Mouse (Mus musculus): ENCODE results near the gene Vps33b. TPM values are rescaled to one million over a fixed set of nuclear protein-coding genes. Genes with fewer than 3 reads are reported as not detected.

Vps33b gene
- 15.1 and 15.8 TPM in 2 replicates for polyA plus RNA-seq (2014; fragmentation: Nextera tagmentation; extraction: Ambion mirVana)

DNA sequence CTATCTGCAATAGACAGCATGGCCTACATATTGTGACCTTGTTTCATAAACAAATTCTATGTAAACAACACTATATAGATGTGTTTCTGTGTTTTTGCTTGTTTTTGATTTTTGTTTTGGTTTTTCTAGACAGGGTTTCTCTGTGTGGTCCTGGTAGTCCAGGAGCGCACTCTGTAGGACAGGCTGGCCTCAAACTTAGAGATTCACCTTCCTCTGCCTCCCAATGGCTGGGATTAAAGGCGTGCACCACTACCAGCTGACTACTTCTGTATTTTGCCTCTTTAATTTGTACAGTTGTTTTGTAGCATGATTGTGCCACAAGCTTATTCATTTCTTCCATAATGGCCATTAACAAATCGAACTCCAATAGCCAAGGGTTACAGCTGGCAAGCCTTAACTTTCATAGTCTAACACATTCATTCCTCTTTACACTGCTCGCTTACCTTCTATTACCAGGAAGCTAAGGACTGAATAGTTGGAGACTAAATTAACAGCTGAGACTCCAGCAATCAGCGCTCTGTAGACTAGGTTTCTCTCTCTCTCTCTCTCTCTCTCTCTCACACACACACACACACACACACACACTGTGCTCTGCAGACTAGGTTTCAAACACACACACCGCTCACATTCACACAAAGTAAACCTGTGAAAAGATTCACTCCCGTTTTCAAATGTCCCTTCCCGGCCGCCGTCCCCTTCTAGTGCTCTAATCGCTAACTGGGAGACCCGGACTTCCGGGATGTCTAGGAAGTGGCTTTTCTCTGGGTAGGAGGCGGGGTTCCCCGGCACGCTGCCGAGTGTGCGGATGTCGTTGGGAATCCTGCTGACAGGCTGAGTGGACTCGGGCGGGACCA is at the start of gene Vps33b:
Gene Vps33b, plus strand, starts transcription at position 753 of the 854 bp plus-strand sequence.
- Histone ChIP-seq H3K4me3 (ENCODE audit: low read depth, low read length) (peak within 1 kb of the TSS; percentile 87), H3K9me3 (ENCODE audit: control insufficient read depth, low read length) (no peaks in the 10 kb centered on the region), H3K27ac (ENCODE audit: low read depth, low read length) (0 out of 2 replicates have a peak within 1 kb of the TSS, but pooled peaks have one; percentile 49), H3K4me1 (ENCODE audit: control insufficient read depth, insufficient read depth, low read length) (peaks cover 13% of the 10 kb centered on the region), H3K9ac (ENCODE audit: low read length) (peak within 1 kb of the TSS; percentile 78), H3K4me2 (ENCODE audit: low read depth) (peak within 1 kb of the TSS; percentile 91), H3K27me3 (ENCODE audit: control insufficient read depth, insufficient read depth, low read length) (no peaks in the 10 kb centered on the region), H3K36me3 (ENCODE audit: control insufficient read depth, insufficient read depth, low read length) (peaks cover 16% of the 10 kb centered on the region)
- WGBS: 5% methylated on average over 21 of the region's 21 CpGs
- DNase-seq (ENCODE audit: low spot score) (peak; percentile 92), ATAC-seq (ENCODE audit: insufficient read depth, low FRiP score, low TSS enrichment) (peak; percentile 82)

- Histone ChIP-seq H3K9ac (ENCODE audit: low read length) (no peak overlapping the region), H3K4me2 (ENCODE audit: low read depth) (no peak overlapping the region), H3K4me3 (ENCODE audit: low read depth, low read length) (no peak overlapping the region), H3K27ac (ENCODE audit: low read depth, low read length) (no peak overlapping the region), H3K27me3 (ENCODE audit: control insufficient read depth, insufficient read depth, low read length) (no peaks in the 10 kb centered on the region), H3K36me3 (ENCODE audit: control insufficient read depth, insufficient read depth, low read length) (peaks cover 7% of the 10 kb centered on the region), H3K4me1 (ENCODE audit: control insufficient read depth, insufficient read depth, low read length) (no peaks in the 10 kb centered on the region), H3K9me3 (ENCODE audit: control insufficient read depth, low read length) (no peaks in the 10 kb centered on the region)
- no peak for ATAC-seq (ENCODE audit: insufficient read depth, low FRiP score, low TSS enrichment)
- no peak for DNase-seq (ENCODE audit: low spot score)
- WGBS: 96% methylated on average over 9 of the region's 9 CpGs
These were observed 49.1 kb upstream of the Vps33b start for GRCm38 (mm10) chr7:80220237-80220797.

DNA sequence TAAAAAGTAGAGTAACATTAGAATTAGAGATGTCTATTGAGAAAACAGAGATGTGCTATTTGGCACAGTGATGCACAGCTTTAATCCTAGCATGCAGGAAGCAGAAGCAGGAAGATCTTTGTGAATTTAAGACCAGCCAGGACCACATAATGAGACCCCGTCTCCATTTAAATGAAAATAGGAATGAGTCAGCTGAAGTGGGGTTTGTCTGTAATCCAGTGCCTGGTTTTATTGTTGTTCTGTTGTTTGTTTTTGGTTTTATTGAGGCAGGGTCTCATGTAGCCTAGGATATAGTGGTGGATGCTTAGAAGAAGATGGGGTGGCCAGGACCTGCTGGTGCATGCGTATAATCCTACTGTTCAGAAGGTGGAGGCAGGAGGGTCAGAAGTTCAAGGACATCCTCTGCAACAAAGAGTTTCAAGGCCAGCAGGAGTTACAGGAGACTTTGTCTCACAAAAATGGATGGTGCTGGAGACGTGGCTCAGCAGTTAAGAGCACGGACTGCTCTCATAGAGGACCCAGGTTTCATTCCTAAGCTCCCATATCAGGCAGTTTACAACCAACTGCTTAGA is 48.2 kb upstream of the Vps33b start:
- no peak overlapping the region for H3K9ac ChIP-seq (ENCODE audit: low read length)
- no peak for ATAC-seq (ENCODE audit: insufficient read depth, low FRiP score, low TSS enrichment)
- H3K4me3 ChIP-seq (ENCODE audit: low read depth, low read length): no peak overlapping the region
- H3K36me3 ChIP-seq (ENCODE audit: control insufficient read depth, insufficient read depth, low read length): peaks cover 12% of the 10 kb centered on the region
- 84% methylated on average over 4 of the region's 4 CpGs for WGBS
- H3K4me2 ChIP-seq (ENCODE audit: low read depth): no peak overlapping the region
- DNase-seq (ENCODE audit: low spot score): no peak
- H3K4me1 ChIP-seq (ENCODE audit: control insufficient read depth, insufficient read depth, low read length): no peaks in the 10 kb centered on the region
- H3K9me3 ChIP-seq (ENCODE audit: control insufficient read depth, low read length): no peaks in the 10 kb centered on the region
- no peaks in the 10 kb centered on the region for H3K27me3 ChIP-seq (ENCODE audit: control insufficient read depth, insufficient read depth, low read length)
- H3K27ac ChIP-seq (ENCODE audit: low read depth, low read length): no peak overlapping the region

- H3K9me3 ChIP-seq (ENCODE audit: control insufficient read depth, low read length): no peaks in the 10 kb centered on the region
- H3K27me3 ChIP-seq (ENCODE audit: control insufficient read depth, insufficient read depth, low read length): no peaks in the 10 kb centered on the region
- no peak overlapping the region for H3K27ac ChIP-seq (ENCODE audit: low read depth, low read length)
- no peak overlapping the region for H3K9ac ChIP-seq (ENCODE audit: low read length)
- ATAC-seq (ENCODE audit: insufficient read depth, low FRiP score, low TSS enrichment) (no peak), DNase-seq (ENCODE audit: low spot score) (no peak)
- H3K4me2 ChIP-seq (ENCODE audit: low read depth): no peak overlapping the region
- peaks cover 8% of the 10 kb centered on the region for H3K36me3 ChIP-seq (ENCODE audit: control insufficient read depth, insufficient read depth, low read length)
- H3K4me1 ChIP-seq (ENCODE audit: control insufficient read depth, insufficient read depth, low read length): peaks cover 8% of the 10 kb centered on the region; the same call in 1 of the 2 replicates
- H3K4me3 ChIP-seq (ENCODE audit: low read depth, low read length): no peak overlapping the region
- WGBS: 98% methylated on average over 4 of the region's 4 CpGs
These were observed 42.4 kb upstream of the Vps33b start for GRCm38 (mm10) chr7:80227065-80227464.

DNA sequence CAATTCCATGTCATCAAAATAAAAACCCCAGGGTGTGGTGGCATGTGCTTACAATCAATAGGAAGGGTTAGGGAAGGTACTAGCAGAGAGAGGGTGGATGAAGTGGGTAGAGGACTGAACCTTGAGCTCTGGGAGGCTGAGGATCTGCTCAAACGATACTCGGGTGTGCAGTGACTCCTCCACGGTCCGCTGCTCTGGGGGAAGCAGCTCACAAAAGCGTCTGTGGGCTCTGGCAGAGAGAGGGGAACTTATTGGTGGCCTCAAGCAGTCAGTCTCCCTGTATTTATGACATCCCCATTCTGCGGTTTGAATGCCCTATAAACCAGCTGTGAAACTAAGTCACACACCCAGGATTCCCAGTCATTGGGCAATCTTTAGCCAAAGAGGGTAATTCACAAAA is 39.3 kb upstream of the Vps33b start:
- Histone ChIP-seq H3K27me3 (ENCODE audit: control insufficient read depth, insufficient read depth, low read length) (no peaks in the 10 kb centered on the region), H3K9me3 (ENCODE audit: control insufficient read depth, low read length) (no peaks in the 10 kb centered on the region), H3K27ac (ENCODE audit: low read depth, low read length) (no peak overlapping the region), H3K4me2 (ENCODE audit: low read depth) (no peak overlapping the region), H3K4me3 (ENCODE audit: low read depth, low read length) (no peak overlapping the region), H3K4me1 (ENCODE audit: control insufficient read depth, insufficient read depth, low read length) (peaks cover 10% of the 10 kb centered on the region; the same call in 1 of the 2 replicates), H3K36me3 (ENCODE audit: control insufficient read depth, insufficient read depth, low read length) (peaks cover 6% of the 10 kb centered on the region), H3K9ac (ENCODE audit: low read length) (no peak overlapping the region)
- 25% methylated on average over 6 of the region's 6 CpGs for WGBS
- DNase-seq (ENCODE audit: low spot score) (no peak), ATAC-seq (ENCODE audit: insufficient read depth, low FRiP score, low TSS enrichment) (no peak)

GRCm38 (mm10) chr7:80231971-80232488 is 37.4 kb upstream of the Vps33b start:
- Histone ChIP-seq H3K27ac (ENCODE audit: low read depth, low read length) (no peak overlapping the region), H3K9ac (ENCODE audit: low read length) (peak overlapping the region; percentile 57)
- WGBS: under 1% methylated on average over 28 of the region's 29 CpGs

GRCm38 (mm10) chr7:80232489-80233029 is 36.9 kb upstream of the Vps33b start, which contains the start of the genes Cib1 and Gdpgp1:
TSS of gene Cib1 (minus strand) at chr7:80232813.
TSS of gene Gdpgp1 (plus strand) at chr7:80232865.
- H3K27ac ChIP-seq (ENCODE audit: low read depth, low read length): 0 out of 2 replicates have a peak within 1 kb of the TSS, but pooled peaks have one; percentile 23
- peak within 1 kb of the TSS; percentile 60 for H3K4me2 ChIP-seq (ENCODE audit: low read depth)
- H3K4me1 ChIP-seq (ENCODE audit: control insufficient read depth, insufficient read depth, low read length): peaks cover 10% of the 10 kb centered on the region; the same call in 1 of the 2 replicates
- no peaks in the 10 kb centered on the region for H3K36me3 ChIP-seq (ENCODE audit: control insufficient read depth, insufficient read depth, low read length)
- H3K4me3 ChIP-seq (ENCODE audit: low read depth, low read length): peak within 1 kb of the TSS; percentile 59
- no peaks in the 10 kb centered on the region for H3K9me3 ChIP-seq (ENCODE audit: control insufficient read depth, low read length)
- no peaks in the 10 kb centered on the region for H3K27me3 ChIP-seq (ENCODE audit: control insufficient read depth, insufficient read depth, low read length)
- WGBS: under 1% methylated on average over 55 of the region's 56 CpGs
- H3K9ac ChIP-seq (ENCODE audit: low read length): peak within 1 kb of the TSS; percentile 63
- peak; percentile 93 for ATAC-seq (ENCODE audit: insufficient read depth, low FRiP score, low TSS enrichment)
- DNase-seq (ENCODE audit: low spot score): peak; percentile 99

More at GRCm38 (mm10) chr7:80231971-80232488, 37.4 kb upstream of the Vps33b start:
- H3K4me1 ChIP-seq (ENCODE audit: control insufficient read depth, insufficient read depth, low read length): peaks cover 10% of the 10 kb centered on the region; the same call in 1 of the 2 replicates
- H3K4me3 ChIP-seq (ENCODE audit: low read depth, low read length): peak overlapping the region; percentile 59
- ATAC-seq (ENCODE audit: insufficient read depth, low FRiP score, low TSS enrichment): no peak; the same call in 1 of the 2 replicates
- H3K27me3 ChIP-seq (ENCODE audit: control insufficient read depth, insufficient read depth, low read length): no peaks in the 10 kb centered on the region
- DNase-seq (ENCODE audit: low spot score): no peak
- H3K9me3 ChIP-seq (ENCODE audit: control insufficient read depth, low read length): no peaks in the 10 kb centered on the region
- H3K4me2 ChIP-seq (ENCODE audit: low read depth): peak overlapping the region; percentile 60
- no peaks in the 10 kb centered on the region for H3K36me3 ChIP-seq (ENCODE audit: control insufficient read depth, insufficient read depth, low read length)

DNA sequence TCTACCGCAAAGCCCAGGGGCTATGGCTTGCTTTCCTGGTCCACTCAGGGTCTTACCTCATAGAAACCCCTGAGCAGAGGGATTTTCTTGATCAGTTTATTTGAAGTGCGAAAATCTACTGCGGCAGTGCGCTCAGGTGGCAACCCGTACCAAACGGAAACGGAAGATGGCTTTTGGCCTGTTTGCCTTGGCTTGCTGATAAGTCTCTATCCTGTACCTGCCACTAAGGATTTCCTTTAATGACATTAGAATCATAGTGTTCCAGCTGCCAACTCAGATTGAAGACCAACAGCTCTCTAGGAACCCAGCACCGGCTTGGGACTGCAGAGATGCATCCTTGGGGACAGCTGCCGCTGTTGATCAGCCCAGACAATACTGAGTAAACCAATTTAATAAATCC is 35.6 kb upstream of the Vps33b start:
- 83% methylated on average over 9 of the region's 9 CpGs for WGBS
- ATAC-seq (ENCODE audit: insufficient read depth, low FRiP score, low TSS enrichment): no peak
- no peak overlapping the region for H3K4me3 ChIP-seq (ENCODE audit: low read depth, low read length)
- H3K9me3 ChIP-seq (ENCODE audit: control insufficient read depth, low read length): no peaks in the 10 kb centered on the region
- peaks cover 10% of the 10 kb centered on the region; the same call in 1 of the 2 replicates for H3K4me1 ChIP-seq (ENCODE audit: control insufficient read depth, insufficient read depth, low read length)
- no peak overlapping the region for H3K27ac ChIP-seq (ENCODE audit: low read depth, low read length)
- DNase-seq (ENCODE audit: low spot score): no peak
- H3K9ac ChIP-seq (ENCODE audit: low read length): no peak overlapping the region
- no peaks in the 10 kb centered on the region; the same call in 1 of the 2 replicates for H3K36me3 ChIP-seq (ENCODE audit: control insufficient read depth, insufficient read depth, low read length)
- no peaks in the 10 kb centered on the region for H3K27me3 ChIP-seq (ENCODE audit: control insufficient read depth, insufficient read depth, low read length)
- peak overlapping the region; percentile 25; the same call in 1 of the 2 replicates for H3K4me2 ChIP-seq (ENCODE audit: low read depth)

All from neural tube, embryonic 11.5 days (tissue).